Mouse (Mus musculus): Measurements from ENCODE around the gene Sik3.
"Not testable (repeated sequence)": the region's sequence is repeated elsewhere in the genome, so short reads cannot be mapped to it uniquely, and the experiment has no call there.

Gene Sik3

DNA sequence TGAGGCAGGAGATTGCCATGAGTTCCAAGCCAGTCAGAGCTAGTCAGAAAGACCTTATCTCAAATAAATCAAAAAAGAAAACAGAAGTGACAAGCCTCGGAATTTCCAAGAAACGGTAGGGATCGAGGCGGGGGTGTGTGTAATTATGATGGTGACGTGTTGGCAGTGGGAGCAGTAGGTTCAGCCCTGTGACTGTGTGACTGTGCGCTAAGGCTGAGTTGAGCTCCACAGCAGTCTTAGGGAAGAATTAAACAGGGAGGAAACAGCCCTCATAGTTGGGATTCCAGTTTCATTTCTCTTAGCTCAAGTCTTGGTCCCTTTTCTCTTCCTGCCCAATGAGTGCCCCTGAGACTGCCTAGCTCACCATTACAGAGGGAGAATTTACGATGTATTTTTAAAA lies 98.0 kb downstream of the Sik3 start:
- DNase-seq (ENCODE audit: low spot score in 2 of 2): peak in 1 of 2 experiments; percentile 27

DNA sequence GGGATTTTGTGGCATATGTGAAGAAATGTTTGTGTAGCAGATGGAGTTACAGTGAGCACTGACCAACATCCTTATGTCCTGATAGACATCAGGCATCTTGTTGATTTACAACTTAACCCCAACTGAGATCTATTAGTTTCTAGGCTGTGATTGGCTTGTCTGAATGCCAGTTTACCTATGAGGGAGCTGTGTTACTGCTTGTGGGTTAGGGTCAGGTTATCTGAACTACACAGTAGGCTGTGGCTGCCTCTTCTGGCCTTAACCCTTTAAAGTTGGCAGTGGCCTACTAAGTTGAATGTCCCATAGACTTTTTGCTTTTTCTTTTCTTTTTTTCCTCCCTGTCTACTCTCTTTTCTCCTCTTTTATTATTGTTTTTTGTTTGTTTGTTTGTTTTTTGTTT lies 98.7 kb downstream of the Sik3 start:
- no peak for DNase-seq (ENCODE audit: low spot score in 2 of 2)

DNA sequence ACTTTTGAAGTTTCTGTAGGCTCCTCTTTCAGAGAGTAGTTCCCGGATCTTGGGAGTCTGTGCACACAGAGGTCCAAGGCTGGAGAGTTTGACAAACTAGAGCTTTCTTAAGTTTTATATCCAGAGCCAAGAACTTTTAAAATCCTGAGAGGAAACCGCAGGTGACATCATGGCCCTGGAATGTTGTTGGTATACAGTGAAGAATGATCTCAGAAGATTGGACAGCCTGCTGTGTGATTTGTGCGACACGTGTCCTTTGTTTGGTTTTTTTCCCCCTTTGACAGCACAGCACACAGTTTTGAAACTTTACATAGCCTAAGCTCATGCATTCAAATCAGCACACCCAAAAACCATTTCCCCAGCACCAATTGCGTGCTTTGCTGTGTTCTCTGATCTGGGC lies 99.6 kb downstream of the Sik3 start:
- DNase-seq (ENCODE audit: low spot score in 2 of 2): peak in 1 of 2 experiments; percentile 39

DNA sequence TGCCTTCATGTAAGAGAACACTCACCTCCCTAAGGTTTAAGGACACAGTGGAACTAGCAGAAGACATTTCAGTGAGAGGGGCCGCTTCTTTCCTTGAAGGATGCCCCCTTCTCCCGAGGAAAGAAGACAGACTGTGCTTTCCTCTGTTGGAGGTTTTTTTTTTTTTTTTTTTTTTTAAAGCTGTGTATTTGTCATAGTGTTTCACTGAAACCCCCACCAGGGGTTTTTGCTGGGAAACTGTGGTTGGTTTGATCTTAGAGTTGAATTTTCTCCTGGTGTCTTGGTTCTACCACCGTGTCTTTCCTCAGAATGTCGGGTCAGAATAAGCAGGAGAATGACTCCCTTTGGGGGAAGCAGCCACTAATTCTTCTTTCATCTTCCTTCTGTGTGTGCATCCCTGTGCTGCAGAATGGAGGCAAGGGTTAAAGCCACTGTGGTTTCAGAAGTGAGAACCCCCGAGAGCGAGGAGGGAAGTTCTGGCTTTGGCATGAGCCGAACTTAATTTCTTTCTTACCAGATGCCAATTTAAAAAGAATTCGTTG lies 106.3 kb downstream of the Sik3 start:
- DNase-seq (ENCODE audit: low spot score in 2 of 2): no peak

DNA sequence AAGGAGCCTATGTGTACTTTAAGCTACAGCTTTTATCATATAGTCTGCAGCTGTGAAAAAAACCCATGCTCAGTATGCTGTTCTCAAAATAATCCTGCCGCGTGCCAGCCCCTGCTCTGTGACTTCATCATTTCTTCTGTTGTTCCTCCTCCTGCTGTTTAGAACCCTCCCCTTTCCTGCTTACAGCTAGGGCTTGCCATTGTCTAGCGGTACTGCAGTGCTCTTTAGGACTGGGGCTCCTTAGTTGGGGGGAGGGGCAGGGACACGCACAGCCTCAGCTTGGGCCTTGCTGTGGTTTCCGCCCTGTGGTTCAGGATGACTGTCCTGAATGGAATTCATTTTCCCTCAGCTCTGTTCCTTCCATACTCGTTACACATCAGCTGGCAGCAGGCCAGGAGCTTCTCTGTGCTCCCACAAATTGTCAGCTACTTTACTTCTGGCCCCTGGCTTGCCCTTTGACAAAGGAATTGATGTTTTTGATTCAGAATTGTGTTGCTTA lies 107.4 kb downstream of the Sik3 start:
- peak; percentile 44 to 75 for DNase-seq (ENCODE audit: low spot score in 2 of 2)

DNA sequence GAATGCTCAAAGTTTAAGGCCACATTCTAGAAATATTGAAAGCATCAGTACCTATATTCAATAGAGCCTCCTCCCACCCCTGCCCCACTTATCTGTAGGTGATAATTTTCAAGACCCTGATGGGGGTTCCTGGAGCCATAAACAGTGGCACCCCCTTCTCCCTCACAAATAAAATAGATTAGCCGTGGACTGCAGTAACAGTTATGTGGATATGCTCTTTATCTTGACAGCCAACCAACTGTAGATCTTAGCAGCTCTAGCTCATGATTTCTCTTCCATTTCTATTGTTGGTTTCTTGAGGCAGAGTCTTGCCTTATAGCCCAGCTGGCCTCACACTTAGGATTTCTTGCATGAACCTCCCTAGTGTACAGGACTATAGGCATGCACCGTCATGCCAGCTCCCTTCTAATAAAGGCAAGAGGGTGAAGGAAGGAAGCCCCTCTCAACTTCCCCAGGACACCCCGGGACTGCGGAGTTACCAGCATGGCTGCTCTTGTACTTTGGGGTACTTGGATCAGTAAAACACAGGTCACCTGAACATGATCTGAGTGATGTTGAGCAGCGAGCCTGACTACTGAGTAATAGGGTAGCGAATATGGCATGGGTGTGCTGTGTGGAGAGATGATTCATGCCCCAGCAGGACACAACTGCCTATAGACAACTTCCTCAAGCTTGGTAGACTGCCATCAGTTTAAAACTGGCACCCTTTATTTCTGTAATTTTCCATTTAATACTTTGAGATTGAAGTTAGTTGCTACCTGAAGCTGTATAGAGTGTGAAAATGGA lies 108.0 kb downstream of the Sik3 start:
- DNase-seq (ENCODE audit: low spot score in 2 of 2): no peak

DNA sequence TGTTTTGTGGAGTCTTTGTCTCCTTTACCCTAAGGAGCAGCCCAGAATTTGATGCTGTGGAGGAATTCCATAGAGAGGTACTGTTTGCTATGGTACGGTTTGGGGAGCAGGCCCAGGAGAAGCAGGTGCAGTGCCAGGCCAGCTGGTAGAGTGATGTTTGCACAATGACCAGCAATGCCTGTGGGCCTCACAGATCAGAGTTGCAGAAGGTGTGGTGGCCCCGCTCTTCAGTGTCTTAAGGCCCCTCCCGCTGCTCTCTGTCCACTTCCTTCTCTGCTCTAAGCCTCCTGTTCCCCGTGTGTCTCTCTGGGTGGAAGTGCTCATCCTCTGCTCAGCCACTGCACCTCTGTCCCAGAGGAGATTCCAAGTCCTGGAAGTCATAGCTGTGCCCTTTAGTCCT lies 108.9 kb downstream of the Sik3 start:
- DNase-seq (ENCODE audit: low spot score in 2 of 2): no peak

DNA sequence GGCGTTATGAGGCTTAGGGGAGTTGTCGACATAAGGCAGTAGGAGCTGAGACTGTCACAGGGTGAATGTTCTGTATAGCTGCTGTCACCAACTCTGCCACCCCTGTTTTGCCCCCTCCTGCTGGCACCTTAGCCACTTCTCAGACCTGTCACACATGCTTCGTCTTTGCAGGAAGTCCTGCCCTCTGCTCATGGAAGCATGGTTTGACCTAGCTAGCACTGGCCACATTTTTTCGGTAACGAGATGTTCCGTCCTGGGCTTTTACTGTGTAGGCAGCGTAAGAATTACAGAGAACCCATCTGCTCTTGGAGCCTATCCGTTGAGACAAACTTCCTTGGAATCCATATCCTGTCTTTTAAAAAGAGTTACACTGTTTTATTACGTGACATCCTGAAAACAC lies 110.1 kb downstream of the Sik3 start:
- DNase-seq (ENCODE audit: low spot score in 2 of 2): no peak

DNA sequence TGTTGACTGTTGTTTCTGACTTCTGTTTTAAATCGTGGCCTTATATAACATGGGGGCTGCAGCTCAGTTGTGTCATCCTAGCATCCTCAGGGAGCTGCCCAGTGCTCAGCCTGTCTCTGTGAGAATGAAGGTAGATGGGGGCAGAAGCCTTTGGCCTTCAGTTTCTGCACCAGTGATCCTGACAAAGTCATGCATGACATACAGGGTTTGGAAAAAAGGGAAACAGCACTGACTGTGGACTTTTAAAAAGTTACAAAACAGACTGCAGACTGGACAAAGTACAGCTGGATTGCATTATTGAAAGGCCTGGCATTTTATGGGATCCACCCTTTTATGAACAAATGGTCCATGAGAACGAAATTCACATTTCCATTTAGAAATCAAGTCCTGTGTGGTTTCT lies 113.7 kb downstream of the Sik3 start:
- no peak for DNase-seq (ENCODE audit: low spot score in 2 of 2)

DNA sequence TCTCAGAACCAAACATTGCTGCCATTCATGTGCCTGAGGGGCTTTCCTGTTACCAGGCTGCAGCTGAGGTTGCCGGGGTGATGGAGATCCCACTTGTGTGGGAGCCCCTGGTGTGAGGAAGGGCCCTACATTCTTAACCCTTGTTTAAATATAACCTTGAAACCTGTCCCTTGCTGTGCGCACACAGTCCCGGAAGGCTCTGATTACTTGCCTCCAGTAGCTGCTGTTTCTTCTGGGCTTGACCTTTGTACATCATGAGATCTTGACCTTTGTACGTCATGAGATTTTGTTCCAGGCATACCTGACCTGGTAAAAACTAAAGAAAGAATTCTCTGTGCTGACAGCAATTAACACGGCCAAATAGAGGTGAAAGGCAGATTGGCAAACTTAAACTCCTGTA lies 114.7 kb downstream of the Sik3 start:
- no peak for DNase-seq (ENCODE audit: low spot score in 2 of 2)

DNA sequence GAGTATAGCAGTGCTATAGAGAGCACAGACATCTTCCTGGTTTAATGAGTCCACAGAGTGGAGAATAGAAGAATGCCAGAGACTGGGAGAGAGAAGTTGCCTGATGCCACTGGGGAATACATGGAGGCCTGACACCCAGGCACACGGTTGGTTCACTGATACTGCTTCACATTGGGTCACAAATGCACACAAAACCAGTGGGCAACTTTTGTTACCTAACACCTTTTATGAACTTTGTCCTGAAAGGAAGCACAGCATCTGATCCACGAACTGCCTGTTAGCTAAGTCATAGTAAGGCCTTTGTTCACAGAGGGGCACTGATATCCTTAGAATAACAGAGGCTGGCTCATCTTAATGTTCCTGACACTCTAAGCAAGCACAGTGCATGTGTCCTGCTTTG lies 116.6 kb downstream of the Sik3 start:
- no peak for DNase-seq (ENCODE audit: low spot score in 2 of 2)

DNA sequence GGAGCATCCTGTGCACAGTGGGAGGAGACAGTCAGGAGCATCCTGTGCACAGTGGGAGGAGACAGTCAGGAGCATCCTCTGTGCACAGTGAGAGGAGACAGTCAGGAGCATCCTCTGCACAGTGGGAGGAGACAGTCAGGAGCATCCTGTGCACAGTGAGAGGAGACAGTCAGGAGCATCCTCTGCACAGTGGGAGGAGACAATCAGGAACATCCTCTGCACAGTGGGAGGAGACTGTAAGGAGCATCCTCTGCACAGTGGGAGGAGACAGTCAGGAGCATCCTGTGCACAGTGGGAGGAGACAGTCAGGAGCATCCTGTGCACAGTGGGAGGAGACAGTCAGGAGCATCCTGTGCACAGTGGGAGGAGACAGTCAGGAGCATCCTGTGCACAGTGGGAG lies 120.2 kb downstream of the Sik3 start:
- not testable (repeated sequence) for DNase-seq (ENCODE audit: low spot score in 2 of 2)

DNA sequence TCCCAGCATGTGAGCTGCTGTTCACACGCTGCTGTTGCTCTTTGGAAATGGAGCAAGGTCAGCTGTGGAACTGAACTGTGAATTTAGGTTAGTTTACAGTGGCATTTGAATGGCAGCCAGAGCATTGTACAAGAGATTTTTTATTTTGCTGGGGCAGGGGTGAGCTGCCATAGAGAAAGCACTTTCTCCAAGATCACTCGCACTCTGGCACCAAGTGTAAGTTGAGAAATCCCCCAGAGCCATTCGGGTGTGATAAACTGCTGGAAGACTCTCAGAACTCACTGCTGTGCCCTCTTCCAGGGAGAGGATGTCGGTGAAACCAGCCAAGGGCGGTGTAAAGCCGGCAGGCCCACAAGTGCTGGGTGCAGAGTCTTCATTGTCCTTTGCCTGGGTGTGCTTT lies 126.2 kb downstream of the Sik3 start:
- DNase-seq (ENCODE audit: low spot score in 2 of 2): no peak

DNA sequence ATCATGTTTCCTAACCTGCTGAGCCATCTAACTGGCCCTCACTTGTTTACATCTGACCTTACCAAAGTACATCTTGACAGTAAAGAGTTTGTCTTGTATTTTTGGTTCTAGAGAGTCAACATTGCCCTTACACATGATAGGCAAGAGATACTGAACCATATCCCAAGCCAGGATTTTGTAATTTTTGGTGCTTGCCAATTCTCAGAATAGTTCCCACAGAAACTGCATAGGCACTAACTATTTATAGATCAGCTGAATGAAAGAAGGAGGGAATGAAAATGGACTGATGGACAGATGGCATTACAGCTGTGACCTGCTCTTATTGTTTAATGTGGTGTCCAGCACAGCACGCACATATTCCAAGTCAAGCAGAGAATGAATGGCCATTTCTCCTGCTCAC lies 128.2 kb downstream of the Sik3 start:
- no peak for DNase-seq (ENCODE audit: low spot score in 2 of 2)

DNA sequence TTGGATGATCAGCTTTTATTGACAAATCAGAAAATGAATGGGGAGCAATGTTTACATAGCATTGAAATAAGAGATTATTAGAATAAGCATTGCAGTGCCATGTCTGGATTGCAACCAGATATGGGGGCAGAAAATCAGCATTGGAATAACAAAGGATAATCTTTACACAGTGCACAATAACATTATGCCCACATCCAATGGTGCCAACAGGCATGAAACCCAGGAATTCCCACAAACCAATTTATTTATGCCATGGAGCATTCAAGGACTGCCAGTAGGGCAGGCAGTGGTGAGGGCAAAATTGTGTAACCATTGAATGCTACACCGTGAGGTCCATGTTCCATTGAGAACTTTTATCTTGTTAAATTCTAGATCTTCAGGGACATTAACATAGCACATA lies 129.4 kb downstream of the Sik3 start:
- DNase-seq (ENCODE audit: low spot score in 2 of 2): no peak

DNA sequence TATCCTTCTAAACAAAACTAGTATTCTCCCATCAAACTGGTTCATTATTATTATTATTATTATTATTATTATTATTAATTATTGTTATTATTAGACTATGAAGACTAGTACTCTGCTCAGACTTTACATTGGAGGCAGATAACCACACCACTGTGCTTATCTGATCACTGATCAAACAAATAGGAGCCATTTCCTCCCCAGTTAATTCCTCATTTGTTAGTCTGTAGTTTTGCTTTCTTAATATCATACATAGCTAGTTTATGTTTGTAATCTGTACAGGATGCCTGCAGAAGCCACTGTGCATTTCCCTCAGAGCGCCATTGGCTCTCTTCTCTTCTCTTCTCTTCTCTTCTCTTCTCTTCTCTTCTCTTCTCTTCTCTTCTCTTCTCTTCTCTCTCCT lies 129.9 kb downstream of the Sik3 start:
- DNase-seq (ENCODE audit: low spot score in 2 of 2): no peak

DNA sequence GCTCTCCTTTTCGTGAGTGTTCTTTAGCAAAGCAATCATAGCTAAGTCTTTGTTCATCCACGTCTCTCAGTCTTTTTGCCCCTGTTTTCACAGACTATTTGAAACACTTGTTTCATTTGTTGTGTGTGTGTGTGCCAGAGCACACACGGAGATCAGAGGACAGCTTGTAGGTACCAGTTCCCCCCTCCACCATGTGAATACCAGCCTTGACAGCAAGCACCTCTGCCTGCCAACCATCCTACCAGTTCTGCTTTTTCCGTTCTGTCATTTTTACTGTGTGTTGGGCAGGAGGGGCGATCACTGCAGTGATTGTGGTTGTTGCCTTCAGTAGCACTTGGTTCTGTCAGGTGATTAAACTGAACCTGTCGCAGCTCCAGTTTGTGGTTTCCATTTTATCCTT lies 132.4 kb downstream of the Sik3 start:
- DNase-seq (ENCODE audit: low spot score in 2 of 2): no peak

DNA sequence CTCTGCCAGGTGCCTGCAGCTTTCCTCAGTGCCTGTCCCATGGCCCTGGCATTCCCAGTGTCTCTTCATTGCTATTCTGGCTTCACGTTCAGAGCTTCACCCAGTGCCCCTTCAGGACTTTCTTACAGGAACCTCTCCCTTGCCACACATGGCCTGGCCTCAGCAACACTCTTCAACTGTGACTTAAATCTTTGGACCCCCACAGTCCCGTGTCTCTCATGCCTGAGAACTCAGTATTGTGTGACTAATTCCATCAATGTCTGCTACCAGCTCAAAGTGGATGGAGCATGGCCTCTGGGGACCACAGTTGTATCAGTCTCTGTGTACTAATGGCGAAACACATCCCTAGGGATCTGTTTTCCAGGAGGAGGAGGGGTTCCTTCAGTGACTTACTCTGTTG lies 133.8 kb downstream of the Sik3 start:
- DNase-seq (ENCODE audit: low spot score in 2 of 2): no peak

DNA sequence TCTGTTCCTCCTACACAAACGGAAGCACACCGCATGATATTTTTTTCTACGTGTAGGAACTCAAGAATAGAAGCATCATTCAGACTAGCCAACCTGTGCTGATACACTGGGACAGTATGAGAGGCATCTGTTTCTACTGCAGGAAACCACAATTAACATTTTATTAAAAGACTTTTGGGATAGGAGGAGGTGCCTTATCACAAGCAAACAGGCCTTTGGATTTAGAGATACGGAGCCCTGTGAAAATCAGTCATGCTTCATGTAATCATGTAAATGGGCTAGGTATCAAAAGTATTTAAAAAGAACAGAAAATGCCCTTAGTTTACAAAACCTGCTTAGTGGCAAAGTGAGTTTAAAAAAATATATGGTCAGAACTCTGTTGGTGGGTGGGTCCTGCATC lies 136.1 kb downstream of the Sik3 start:
- DNase-seq (ENCODE audit: low spot score in 2 of 2): no peak

DNA sequence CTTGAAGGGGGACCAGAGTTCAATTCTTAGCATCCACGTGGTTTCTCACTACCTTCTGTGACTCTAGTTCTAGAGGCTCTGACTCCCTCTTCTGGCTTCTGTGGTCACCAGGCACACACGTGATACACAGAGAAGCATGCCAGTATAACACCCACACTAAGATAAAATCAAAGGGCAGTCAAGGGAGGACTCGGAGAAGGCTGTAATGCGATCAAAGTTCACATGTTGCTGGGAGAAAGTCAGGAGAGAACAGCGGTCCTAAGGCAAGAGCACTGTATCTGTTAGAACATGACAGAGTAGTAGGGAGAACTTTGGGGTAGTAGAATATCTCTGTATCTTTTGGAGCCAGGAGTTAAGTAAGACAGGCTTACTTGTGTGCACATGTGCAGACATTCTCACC lies 136.8 kb downstream of the Sik3 start:
- DNase-seq (ENCODE audit: low spot score in 2 of 2): no peak

DNA sequence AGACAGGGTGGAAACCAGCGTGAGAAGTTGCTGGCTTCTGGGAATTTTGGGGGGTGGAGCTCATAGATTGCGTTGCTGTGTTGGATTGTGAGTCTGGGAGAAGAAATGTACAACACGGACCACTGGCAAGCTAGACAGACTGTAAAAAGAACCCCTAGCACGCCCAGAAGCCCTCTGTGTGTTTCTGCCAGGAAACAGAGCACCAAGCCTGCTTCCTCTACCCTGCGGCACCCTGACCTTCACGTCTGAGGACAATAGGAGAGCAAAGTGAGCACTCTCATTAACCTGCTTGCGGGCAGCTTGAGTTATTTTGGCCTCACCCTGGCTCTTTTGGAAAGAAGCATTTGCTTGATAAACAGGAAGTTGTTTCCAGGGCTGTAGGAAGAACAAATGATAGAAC lies 137.5 kb downstream of the Sik3 start:
- no peak for DNase-seq (ENCODE audit: low spot score in 2 of 2)

DNA sequence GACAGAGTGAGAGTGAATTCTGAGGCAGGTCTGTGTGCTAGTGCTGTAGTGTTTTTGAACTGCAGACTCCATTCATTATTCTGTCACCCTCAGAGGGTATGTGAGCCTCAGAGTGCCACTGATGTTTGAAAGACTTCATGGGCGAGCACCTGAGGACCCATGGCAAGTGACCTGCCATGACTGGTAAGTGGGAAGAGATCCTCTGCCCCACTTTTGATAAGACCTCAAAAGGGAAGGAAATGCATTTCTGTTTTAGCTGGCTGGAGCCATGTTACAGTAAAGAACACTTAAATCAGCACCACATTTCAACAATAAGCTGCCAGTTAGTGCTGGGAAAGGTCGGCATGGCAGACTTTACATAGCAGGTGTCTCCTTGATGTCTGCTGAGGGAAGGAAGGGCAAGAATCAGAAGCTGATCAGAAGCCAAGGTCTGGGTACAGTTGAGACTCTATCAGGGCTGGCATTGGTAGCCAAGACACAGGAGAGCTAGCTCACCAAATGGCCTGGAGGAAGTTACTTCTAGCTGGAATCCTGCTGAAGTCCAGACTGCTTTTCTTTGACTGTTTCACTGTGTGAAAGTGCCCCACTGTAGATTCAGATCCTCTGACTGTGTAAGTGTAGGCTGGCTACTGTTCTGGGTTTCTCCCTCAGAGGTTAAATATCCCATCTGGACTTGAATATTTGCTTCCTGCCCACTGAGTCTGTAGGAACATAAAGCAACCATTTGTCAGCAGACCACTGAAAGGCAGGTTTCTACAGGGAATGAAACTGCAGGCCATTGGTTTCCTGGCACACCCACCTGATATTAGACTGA lies 138.5 kb downstream of the Sik3 start:
- DNase-seq (ENCODE audit: low spot score in 2 of 2): no peak

DNA sequence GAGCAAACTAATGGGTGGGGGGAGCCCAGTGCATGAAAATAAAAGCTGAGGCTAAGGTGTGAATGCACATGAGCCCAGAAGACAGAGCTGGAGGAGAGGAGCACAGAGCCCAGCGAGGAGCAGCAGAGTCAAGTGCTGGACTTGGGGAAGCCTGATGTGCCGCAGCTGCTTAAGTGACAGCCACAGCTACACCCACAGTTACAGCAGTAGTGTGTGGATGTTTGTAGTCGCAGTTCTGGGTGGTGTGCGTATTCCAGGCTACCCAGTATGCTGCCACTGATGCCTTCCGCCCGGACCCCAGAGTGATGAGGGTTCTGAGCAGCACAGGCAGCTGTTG lies 139.1 kb downstream of the Sik3 start:
- no peak for DNase-seq (ENCODE audit: low spot score in 2 of 2)

Measured in urinary bladder, adult 18-20 months (tissue).